In genomic region chr3:152396988-152397314, GRCm38 (mm10) we compare ENCODE assay signal across 7 mouse cellular contexts. TPM values are rescaled to one million over a fixed set of nuclear protein-coding genes. Genes with fewer than 3 reads are reported as not detected.
DNase-seq lines count a peak whose midpoint lies in the region; ATAC-seq and TF ChIP-seq lines count a peak whose summit lies in the region.

No protein-coding gene starts in this region.

- no peak for TF ChIP-seq POLR2A in MEL (IDR thresholded peaks at IDR 0.05; ENCODE audit: control insufficient read depth in 1 of 2, insufficient read depth in 1 of 2, low read depth in 1 of 2, low read length in 2 of 2, poor library complexity in 1 of 2)

- H3K36me3 ChIP-seq in MEL (ENCODE audit: control insufficient read depth in 1 of 2, insufficient read depth in 2 of 2, low read length in 2 of 2): peaks cover 2 to 52% of the 10 kb centered on the region in 2 experiments; a peak in 3 of 4 replicates
- no peaks in the 10 kb centered on the region for H3K36me3 ChIP-seq in embryonic facial prominence, embryonic 12.5 days
- H3K36me3 ChIP-seq in intestine, embryonic 16.5 days (ENCODE audit: control insufficient read depth, insufficient read depth, low read length): no peaks in the 10 kb centered on the region
- peaks cover 14% of the 10 kb centered on the region for H3K36me3 ChIP-seq in midbrain, embryonic 14.5 days (ENCODE audit: control insufficient read depth, insufficient read depth, low read length)

- H3K27ac ChIP-seq in MEL (ENCODE audit: control insufficient read depth, low read depth, low read length): peak overlapping the region; percentile 96
- peak overlapping the region; percentile 99 for H3K27ac ChIP-seq in embryonic facial prominence, embryonic 12.5 days
- H3K27ac ChIP-seq in intestine, embryonic 16.5 days (ENCODE audit: low read length): peak overlapping the region; percentile 99
- H3K27ac ChIP-seq in midbrain, embryonic 14.5 days (replicated peaks; ENCODE audit: low read depth, low read length): peak overlapping the region; percentile 98

- no peaks in the 10 kb centered on the region for H3K27me3 ChIP-seq in MEL (ENCODE audit: control insufficient read depth in 1 of 2, insufficient read depth in 2 of 2, low read length in 2 of 2)
- no peaks in the 10 kb centered on the region for H3K27me3 ChIP-seq in embryonic facial prominence, embryonic 12.5 days
- no peaks in the 10 kb centered on the region for H3K27me3 ChIP-seq in intestine, embryonic 16.5 days (replicated peaks; ENCODE audit: control insufficient read depth, insufficient read depth, low read length)
- H3K27me3 ChIP-seq in midbrain, embryonic 14.5 days (ENCODE audit: control insufficient read depth, insufficient read depth, low read length): no peaks in the 10 kb centered on the region

- peak; percentile 18 for DNase-seq in left cerebral cortex, adult 11 months (ENCODE audit: low spot score)
- DNase-seq in left cerebral cortex, postnatal 10 days (ENCODE audit: extremely low spot score in 1 of 2, low spot score in 2 of 2): no peak
- peak; percentile 64 for DNase-seq in MEL (ENCODE audit: low read depth, low spot score)
- no peak for DNase-seq in midbrain, embryonic 14.5 days
- DNase-seq in gastrocnemius, postnatal 25 days: no peak

- TF ChIP-seq CTCF in MEL (IDR thresholded peaks at IDR 0.05 in 2 of 3, conservative IDR thresholded peaks at IDR 0.05 in 1 of 3; ENCODE audit: control insufficient read depth in 1 of 3, insufficient read depth in 1 of 3, low read depth in 2 of 3, low read length in 3 of 3, poor library complexity in 1 of 3, severe bottlenecking in 1 of 3): no peak

- H3K4me1 ChIP-seq in MEL (ENCODE audit: control insufficient read depth in 1 of 2, insufficient read depth in 2 of 2, low read length in 2 of 2): peaks cover 7 to 24% of the 10 kb centered on the region in 2 experiments
- peaks cover 22% of the 10 kb centered on the region for H3K4me1 ChIP-seq in embryonic facial prominence, embryonic 12.5 days
- peaks cover 37% of the 10 kb centered on the region for H3K4me1 ChIP-seq in intestine, embryonic 16.5 days (ENCODE audit: control insufficient read depth, insufficient read depth, low read length)
- H3K4me1 ChIP-seq in midbrain, embryonic 14.5 days (ENCODE audit: control insufficient read depth, insufficient read depth, low read length): peaks cover 17% of the 10 kb centered on the region

- WGBS in embryonic facial prominence, embryonic 12.5 days: 2% methylated on average over 10 of the region's 10 CpGs
- WGBS in intestine, embryonic 16.5 days: 1% methylated on average over 10 of the region's 10 CpGs
- 2% methylated on average over 10 of the region's 10 CpGs for WGBS in midbrain, embryonic 14.5 days

- peaks cover 58% of the 10 kb centered on the region for H3K79me2 ChIP-seq in MEL (ENCODE audit: control insufficient read depth, insufficient read depth, low read length, poor library complexity)

- intact Hi-C loops in left cerebral cortex, postnatal 10 days (cut with DNase I): loop anchor here (5.0 kb wide), 1 partner anchor 75 kb away; no protein-coding TSS in a partner anchor

- no peak for TF ChIP-seq RAD21 in MEL (IDR thresholded peaks at IDR 0.05; ENCODE audit: low read depth, low read length)

- peak overlapping the region; percentile 88 for H3K4me3 ChIP-seq in MEL (ENCODE audit: control insufficient read depth in 1 of 2, insufficient read depth in 1 of 2, low read depth in 2 of 2, low read length in 2 of 2)
- peak overlapping the region; percentile 67 for H3K4me3 ChIP-seq in embryonic facial prominence, embryonic 12.5 days
- H3K4me3 ChIP-seq in intestine, embryonic 16.5 days (ENCODE audit: low read length): peak overlapping the region; percentile 79
- peak overlapping the region; percentile 71 for H3K4me3 ChIP-seq in midbrain, embryonic 14.5 days (replicated peaks; ENCODE audit: low read depth, low read length)

- H3K9me3 ChIP-seq in MEL (replicated peaks; ENCODE audit: insufficient read depth, low read length): no peaks in the 10 kb centered on the region
- no peaks in the 10 kb centered on the region for H3K9me3 ChIP-seq in embryonic facial prominence, embryonic 12.5 days
- H3K9me3 ChIP-seq in intestine, embryonic 16.5 days (ENCODE audit: control insufficient read depth, low read length): no peaks in the 10 kb centered on the region
- H3K9me3 ChIP-seq in midbrain, embryonic 14.5 days (ENCODE audit: control insufficient read depth, low read length): no peaks in the 10 kb centered on the region

- no peak for TF ChIP-seq EP300 in MEL (IDR thresholded peaks at IDR 0.05; ENCODE audit: low read depth in 1 of 2, low read length in 2 of 2)

- H3K9ac ChIP-seq in MEL (ENCODE audit: control insufficient read depth, low read depth, low read length, poor library complexity, severe bottlenecking): peak overlapping the region; percentile 97
- H3K9ac ChIP-seq in embryonic facial prominence, embryonic 12.5 days: peak overlapping the region; percentile 94
- H3K9ac ChIP-seq in intestine, embryonic 16.5 days (ENCODE audit: low read depth, low read length): peak overlapping the region; percentile 95
- peak overlapping the region; percentile 89 for H3K9ac ChIP-seq in midbrain, embryonic 14.5 days (replicated peaks; ENCODE audit: low read length)

- ATAC-seq in embryonic facial prominence, embryonic 12.5 days (ENCODE audit: insufficient number of reproducible peaks, insufficient read depth, low FRiP score, low TSS enrichment): no peak
- no peak for ATAC-seq in intestine, embryonic 16.5 days
- no peak for ATAC-seq in midbrain, embryonic 14.5 days (ENCODE audit: low FRiP score, low TSS enrichment)

- H3K4me2 ChIP-seq in embryonic facial prominence, embryonic 12.5 days (replicated peaks): peak overlapping the region; percentile 75
- peak overlapping the region; percentile 81 for H3K4me2 ChIP-seq in intestine, embryonic 16.5 days (ENCODE audit: low read depth, low read length)
- H3K4me2 ChIP-seq in midbrain, embryonic 14.5 days (ENCODE audit: low read length): peak overlapping the region; percentile 90

TF ChIP-seq in MEL, 35 proteins besides CTCF, POLR2A, EP300 and RAD21:
- TF ChIP-seq SMC3 (IDR thresholded peaks at IDR 0.05; ENCODE audit: low read depth, low read length) (0 out of 2 replicates have a peak, but pooled peaks have one; percentile 11), CHD1 (IDR thresholded peaks at IDR 0.05; ENCODE audit: low read depth, low read length) (peak; percentile 31; the same call in 1 of the 2 replicates), KAT2A (conservative IDR thresholded peaks at IDR 0.05; ENCODE audit: low read depth, low read length) (no peak)

RNA-seq across cellular contexts. Expression of gene Zzz3, which starts 1.7 kb away (rescaled TPM):
- total RNA-seq in left cerebral cortex, postnatal 10 days (2021): 10 to 100 TPM; 30.3 to 31.9 TPM
- total RNA-seq in MEL (2012; rRNA removed): 52.5 and 53.7 TPM in 2 replicates
- 100 to 1,000 TPM in 1 of 2 experiments, 10 to 100 TPM in 1; 46.1 to 507 TPM for polyA plus RNA-seq in MEL (2012; ENCODE audit: insufficient read depth in 1 of 2, insufficient read length in 2 of 2, low read depth in 1 of 2, low replicate concordance in 2 of 2, missing spikeins in 1 of 2)
- 55.9 and 58.4 TPM in 2 replicates for polyA plus RNA-seq in embryonic facial prominence, embryonic 12.5 days (2016; fragmentation: Nextera tagmentation; extraction: Ambion mirVana)
- polyA plus RNA-seq in intestine, embryonic 16.5 days (2015; fragmentation: Nextera tagmentation; extraction: Ambion mirVana): 30.7 and 31.6 TPM in 2 replicates
- polyA plus RNA-seq in midbrain, embryonic 14.5 days (2014; fragmentation: Nextera tagmentation; extraction: Ambion mirVana): 34.2 and 46.7 TPM in 2 replicates
- 10 to 100 TPM; 15.3 to 16.1 TPM for total RNA-seq in gastrocnemius, postnatal 25 days (2021)

RNA-seq across cellular contexts. Expression of gene Usp33, which starts 50.7 kb away (rescaled TPM):
- 100 to 1,000 TPM; 116 to 117 TPM for total RNA-seq in left cerebral cortex, postnatal 10 days (2021)
- total RNA-seq in MEL (2012; rRNA removed): 31.0 and 34.1 TPM in 2 replicates
- 10 to 100 TPM in 1 of 2 experiments, not detected in 1; 32.3 TPM for polyA plus RNA-seq in MEL (2012; ENCODE audit: insufficient read depth in 1 of 2, insufficient read length in 2 of 2, low read depth in 1 of 2, low replicate concordance in 2 of 2, missing spikeins in 1 of 2)
- 51.1 and 56.7 TPM in 2 replicates for polyA plus RNA-seq in embryonic facial prominence, embryonic 12.5 days (2016; fragmentation: Nextera tagmentation; extraction: Ambion mirVana)
- 46.0 and 49.3 TPM in 2 replicates for polyA plus RNA-seq in intestine, embryonic 16.5 days (2015; fragmentation: Nextera tagmentation; extraction: Ambion mirVana)
- 76.0 and 117 TPM in 2 replicates for polyA plus RNA-seq in midbrain, embryonic 14.5 days (2014; fragmentation: Nextera tagmentation; extraction: Ambion mirVana)
- 10 to 100 TPM; 17.6 to 22.9 TPM for total RNA-seq in gastrocnemius, postnatal 25 days (2021)

RNA-seq across cellular contexts. Expression of gene Miga1, which starts 56.7 kb away (rescaled TPM):
- 10 to 100 TPM; 84.3 to 91.9 TPM for total RNA-seq in left cerebral cortex, postnatal 10 days (2021)
- 10.4 and 14.2 TPM in 2 replicates for total RNA-seq in MEL (2012; rRNA removed)
- 10 to 100 TPM in 1 of 2 experiments, not detected in 1; 16.2 TPM for polyA plus RNA-seq in MEL (2012; ENCODE audit: insufficient read depth in 1 of 2, insufficient read length in 2 of 2, low read depth in 1 of 2, low replicate concordance in 2 of 2, missing spikeins in 1 of 2)
- 24.7 and 24.8 TPM in 2 replicates for polyA plus RNA-seq in embryonic facial prominence, embryonic 12.5 days (2016; fragmentation: Nextera tagmentation; extraction: Ambion mirVana)
- polyA plus RNA-seq in intestine, embryonic 16.5 days (2015; fragmentation: Nextera tagmentation; extraction: Ambion mirVana): 13.5 and 13.9 TPM in 2 replicates
- polyA plus RNA-seq in midbrain, embryonic 14.5 days (2014; fragmentation: Nextera tagmentation; extraction: Ambion mirVana): 19.3 and 23.7 TPM in 2 replicates
- total RNA-seq in gastrocnemius, postnatal 25 days (2021): 1 to 10 TPM; 4.8 to 5.7 TPM

Comparison
In these comparisons a context has a peak if more than half of its experiments do, and no peak if none do; other contexts are left out.
1. DNase-seq: peak in left cerebral cortex, adult 11 months (single experiment) and MEL (single experiment); none in left cerebral cortex, postnatal 10 days (0 of 2), midbrain, embryonic 14.5 days (single experiment) and gastrocnemius, postnatal 25 days (single experiment).
2. Peak in every context shown above with its lines, with median percentiles within 50 percentile points of each other: H3K27ac ChIP-seq, H3K4me3 ChIP-seq, H3K9ac ChIP-seq and H3K4me2 ChIP-seq.